Mouse (Mus musculus) B cell, adult 2 months (primary cell): Measurements from ENCODE around the gene Mxd1.
A peak's percentile ranks its signal among the peaks of the same experiment; 100 is the strongest.

Experiments
- DNase-seq, 2 experiments: peaks; one replicate each; pipeline ENCODE4 v3.0.0; 2022

Mxd1 gene

GRCm38 (mm10) chr6:86668580-86669239 lies at the start of gene Mxd1:
Gene Mxd1 (minus strand): TSS chr6:86669161.
- DNase-seq, result no peak

- DNase-seq, result no peak
Measured at GRCm38 (mm10) chr6:86708072-86708774, 39.3 kb upstream of the Mxd1 start.

- no peak for DNase-seq
Measured at GRCm38 (mm10) chr6:86702577-86702976, 33.6 kb upstream of the Mxd1 start.

GRCm38 (mm10) chr6:86697903-86698302 lies 28.9 kb upstream of the Mxd1 start:
- no peak for DNase-seq

- no peak for DNase-seq
Measured at GRCm38 (mm10) chr6:86696213-86696612, 27.3 kb upstream of the Mxd1 start.

- peak; percentile 83 to 84 for DNase-seq
Measured at GRCm38 (mm10) chr6:86694465-86694864, 25.5 kb upstream of the Mxd1 start.

GRCm38 (mm10) chr6:86689671-86690070 lies 20.7 kb upstream of the Mxd1 start:
- no peak for DNase-seq

GRCm38 (mm10) chr6:86686971-86687370 lies 18.0 kb upstream of the Mxd1 start:
- DNase-seq, result no peak

GRCm38 (mm10) chr6:86684655-86685011 lies 15.7 kb upstream of the Mxd1 start:
- DNase-seq, result no peak

GRCm38 (mm10) chr6:86683872-86684654 lies 15.1 kb upstream of the Mxd1 start, which contains the start of gene Snrnp27:
Gene Snrnp27 (minus strand): TSS chr6:86684522.
- peak; percentile 94 for DNase-seq

- DNase-seq, result no peak
Measured at GRCm38 (mm10) chr6:86681289-86681688, 12.3 kb upstream of the Mxd1 start.

- DNase-seq, result no peak
Measured at GRCm38 (mm10) chr6:86678341-86678740, 9.4 kb upstream of the Mxd1 start.

GRCm38 (mm10) chr6:86670873-86671272 lies 1.9 kb upstream of the Mxd1 start:
- peak; percentile 65 to 72 for DNase-seq

- DNase-seq, result peak; percentile 99
Measured at GRCm38 (mm10) chr6:86669240-86669727, 323 bp upstream of the Mxd1 start.

- no peak for DNase-seq
Measured at GRCm38 (mm10) chr6:86667061-86667460, 1.9 kb downstream of the Mxd1 start.

GRCm38 (mm10) chr6:86665560-86666307 lies 3.2 kb downstream of the Mxd1 start:
- peak; percentile 25 to 27 for DNase-seq

GRCm38 (mm10) chr6:86665076-86665475 lies 3.9 kb downstream of the Mxd1 start:
- DNase-seq, result no peak

GRCm38 (mm10) chr6:86660161-86660877 lies 8.6 kb downstream of the Mxd1 start:
- no peak for DNase-seq

- DNase-seq, result no peak
Measured at GRCm38 (mm10) chr6:86658501-86658900, 10.5 kb downstream of the Mxd1 start.

- DNase-seq, result peak; percentile 42 to 52
Measured at GRCm38 (mm10) chr6:86654270-86654916, 14.6 kb downstream of the Mxd1 start.

- no peak for DNase-seq
Measured at GRCm38 (mm10) chr6:86653026-86653425, 15.9 kb downstream of the Mxd1 start.

GRCm38 (mm10) chr6:86646143-86646542 lies 22.8 kb downstream of the Mxd1 start:
- no peak for DNase-seq
